Mouse (Mus musculus) liver, embryonic 14.5 days (tissue): ENCODE measurements around the gene Irf9. TPM values are rescaled to one million over a fixed set of nuclear protein-coding genes. Genes with fewer than 3 reads are reported as not detected.

Experiments
- ATAC-seq: fragments of 200-750 bp; cut with Nextera tagmentation; 2 replicates; pipeline ENCODE4 v1.8.0; 2017; ENCODE audit warnings: moderate number of reproducible peaks, mild to moderate bottlenecking, moderate library complexity; ENCODE audit not compliant: insufficient read depth
- DNase-seq, 3 experiments: peaks; one replicate each; pipeline ENCODE4 v3.0.0-alpha.2; 2012 to 2013; ENCODE audit warnings: low read depth in 3 of 3, low spot score in 3 of 3
- H3K27ac ChIP-seq: fragments of 300-500 bp; sonication (generic); 2 replicates; pipeline ENCODE4 v1.5.1; 2014; ENCODE audit warnings: moderate library complexity, mild to moderate bottlenecking, control low read depth, inconsistent platforms
- H3K27me3 ChIP-seq: fragments of 300-500 bp; sonication (generic); 2 replicates; pipeline ENCODE4 v1.6.1; 2014; ENCODE audit warnings: mild to moderate bottlenecking, low read length, moderate library complexity; ENCODE audit not compliant: control insufficient read depth, insufficient read depth
- H3K36me3 ChIP-seq: fragments of 300-500 bp; sonication (generic); replicated peaks from 2 replicates; pipeline ENCODE4 v1.6.1; 2014; ENCODE audit warnings: low read depth; ENCODE audit not compliant: control insufficient read depth, insufficient read depth
- H3K4me1 ChIP-seq, 2 experiments: fragments of 200-500 bp in 1 of 2; fragments of 300-500 bp in 1 of 2; sonication (generic) in 1 of 2; replicated peaks; 2 replicates each; pipeline ENCODE4 v1.6.1; 2012 to 2014; ENCODE audit warnings: antibody characterized with exemption in 1 of 2, inconsistent platforms in 1 of 2, low read length in 1 of 2; ENCODE audit not compliant: control insufficient read depth in 2 of 2, insufficient read depth in 2 of 2
- H3K4me2 ChIP-seq: fragments of 300-500 bp; sonication (generic); 2 replicates; pipeline ENCODE4 v1.6.1; 2014; ENCODE audit warnings: low read depth, mild to moderate bottlenecking, control low read depth, moderate library complexity
- H3K4me3 ChIP-seq, 2 experiments: fragments of 200-500 bp in 1 of 2; fragments of 300-500 bp in 1 of 2; sonication (generic) in 1 of 2; 2 replicates each; pipeline ENCODE4 v1.5.1; 2012 to 2014; ENCODE audit warnings: low read depth in 2 of 2, low read length in 2 of 2, mild to moderate bottlenecking in 2 of 2, control low read depth in 1 of 2, inconsistent platforms in 1 of 2, moderate library complexity in 1 of 2; ENCODE audit not compliant: insufficient read depth in 1 of 2
- H3K9ac ChIP-seq: fragments of 300-500 bp; sonication (generic); replicated peaks from 2 replicates; pipeline ENCODE4 v1.6.1; 2014; ENCODE audit warnings: mild to moderate bottlenecking, control low read depth, moderate library complexity
- H3K9me3 ChIP-seq: fragments of 300-500 bp; sonication (generic); 2 replicates; pipeline ENCODE4 v1.6.1; 2016; ENCODE audit warnings: low read length, mixed read lengths; ENCODE audit not compliant: control insufficient read depth
- CTCF ChIP-seq: IDR thresholded peaks from 2 replicates; pipeline ENCODE4 v1.5.1; 2016; ENCODE audit warnings: antibody characterized with exemption, low read depth, control low read depth
- EP300 ChIP-seq: IDR thresholded peaks from 2 replicates; pipeline ENCODE4 v1.6.1; 2016; ENCODE audit warnings: antibody characterized with exemption, low read depth
- WGBS: fragments of 180-500 bp; shearing (Covaris S2); extraction: QIAGEN DNeasy Blood & Tissue Kit; methylation state at CpG from one replicate; pipeline ENCODE4 v1.1.7; 2014; ENCODE audit not compliant: insufficient replicate concordance; 5-methylcytosine and 5-hydroxymethylcytosine counted together
- polyA plus RNA-seq, 2 experiments: library from polyadenylated mRNA; depleted of rRNA in 1 of 2; stranded (reverse) in 1 of 2; unstranded in 1 of 2; fragments of >200 nt; fragmentation: Nextera tagmentation in 1 of 2; extraction: Ambion mirVana in 1 of 2; gene quantifications; 2 replicates each; pipeline versions ENCODE4 v1.2.1 to v1.2.3; 2012 to 2014

The Irf9 gene
- polyA plus RNA-seq (2012; rRNA removed) (13.5 and 15.1 TPM in 2 replicates), polyA plus RNA-seq (2014; fragmentation: Nextera tagmentation; extraction: Ambion mirVana) (11.2 and 13.8 TPM in 2 replicates)

GRCm38 (mm10) chr14:55603271-55603632 is at the start of gene Irf9:
TSS of gene Irf9 (plus strand) at chr14:55603571.
- ATAC-seq (no peak), DNase-seq (no peak)
- peaks cover 73% of the 10 kb centered on the region for H3K36me3 ChIP-seq
- H3K4me3 ChIP-seq, result peak within 1 kb of the TSS; percentile 64 to 76
- TF ChIP-seq EP300 (no peak), CTCF (no peak)
- H3K4me1 ChIP-seq, result peaks cover 12 to 28% of the 10 kb centered on the region in 2 experiments
- no peaks in the 10 kb centered on the region for H3K9me3 ChIP-seq
- H3K27ac ChIP-seq, result peak within 1 kb of the TSS; percentile 96
- H3K4me2 ChIP-seq, result peak within 1 kb of the TSS; percentile 95
- no peaks in the 10 kb centered on the region for H3K27me3 ChIP-seq
- H3K9ac ChIP-seq, result peak within 1 kb of the TSS; percentile 91
- 79% methylated on average over 7 of the region's 7 CpGs for WGBS

- Histone ChIP-seq H3K27me3 (no peaks in the 10 kb centered on the region), H3K9ac (no peak overlapping the region), H3K27ac (no peak overlapping the region), H3K4me2 (no peak overlapping the region), H3K9me3 (no peaks in the 10 kb centered on the region), H3K36me3 (peaks cover 2% of the 10 kb centered on the region), H3K4me3 (no peak overlapping the region), H3K4me1 (peaks cover 25 to 29% of the 10 kb centered on the region in 2 experiments)
- ATAC-seq (no peak), DNase-seq (no peak)
- no peak for TF ChIP-seq CTCF
- TF ChIP-seq EP300, result no peak
These were observed 48.7 kb upstream of the Irf9 start for GRCm38 (mm10) chr14:55554635-55555034.

- WGBS, result 58% methylated on average over 3 of the region's 3 CpGs
- no peak for ATAC-seq
- no peaks in the 10 kb centered on the region for H3K27me3 ChIP-seq
- no peak overlapping the region for H3K4me3 ChIP-seq
- no peaks in the 10 kb centered on the region for H3K9me3 ChIP-seq
- no peak overlapping the region for H3K4me2 ChIP-seq
- no peak overlapping the region for H3K9ac ChIP-seq
- no peak overlapping the region for H3K27ac ChIP-seq
- no peak for TF ChIP-seq CTCF
- H3K36me3 ChIP-seq, result no peaks in the 10 kb centered on the region
- DNase-seq, result no peak
- H3K4me1 ChIP-seq, result peaks cover 25 to 29% of the 10 kb centered on the region in 2 experiments
These were observed 47.6 kb upstream of the Irf9 start for GRCm38 (mm10) chr14:55555788-55556187.

- Histone ChIP-seq H3K4me2 (0 out of 2 replicates have a peak overlapping the region, but pooled peaks have one; percentile 26), H3K9ac (no peak overlapping the region)
- no peak for ATAC-seq
These were observed 46.4 kb upstream of the Irf9 start for GRCm38 (mm10) chr14:55557003-55557402.

GRCm38 (mm10) chr14:55557587-55557986 is 45.8 kb upstream of the Irf9 start:
- peak overlapping the region; percentile 94 for H3K27ac ChIP-seq
- peaks cover 33 to 42% of the 10 kb centered on the region in 2 experiments for H3K4me1 ChIP-seq
- no peak overlapping the region for H3K4me2 ChIP-seq
- no peaks in the 10 kb centered on the region for H3K27me3 ChIP-seq
- H3K36me3 ChIP-seq, result no peaks in the 10 kb centered on the region
- no peak overlapping the region for H3K4me3 ChIP-seq
- ATAC-seq (no peak), DNase-seq (no peak)
- peak overlapping the region; percentile 35; the same call in 1 of the 2 replicates for H3K9ac ChIP-seq
- TF ChIP-seq CTCF (no peak), EP300 (0 out of 2 replicates have a peak, but pooled peaks have one; percentile 0)
- H3K9me3 ChIP-seq, result no peaks in the 10 kb centered on the region
- 83% methylated on average over 3 of the region's 3 CpGs for whole genome bisulfite sequencing

More at GRCm38 (mm10) chr14:55557003-55557402, 46.4 kb upstream of the Irf9 start:
- peak; percentile 66 to 73 (median 67) for DNase-seq
- H3K4me1 ChIP-seq, result peaks cover 33 to 41% of the 10 kb centered on the region in 2 experiments
- no peaks in the 10 kb centered on the region for H3K9me3 ChIP-seq
- WGBS, result 18% methylated on average over 5 of the region's 5 CpGs
- no peaks in the 10 kb centered on the region for H3K36me3 ChIP-seq
- no peak overlapping the region for H3K4me3 ChIP-seq
- H3K27me3 ChIP-seq, result no peaks in the 10 kb centered on the region
- H3K27ac ChIP-seq, result peak overlapping the region; percentile 65
- 0 out of 2 replicates have a peak, but pooled peaks have one; percentile 10 for TF ChIP-seq EP300
- TF ChIP-seq CTCF, result peak; percentile 96
